Mouse (Mus musculus) MEL (cell line): ENCODE results near the gene Ocln.

Experiments
- CTCF ChIP-seq, 3 experiments: IDR thresholded peaks in 2 of 3; conservative IDR thresholded peaks in 1 of 3; 2 replicates each; pipeline ENCODE4 v1.5.1; 2011 to 2012; ENCODE audit warnings: low read length in 3 of 3, low read depth in 2 of 3, mild to moderate bottlenecking in 2 of 3, improper control_type of control experiment in 1 of 3, inconsistent platforms in 1 of 3, mixed read lengths in 1 of 3, moderate library complexity in 1 of 3; ENCODE audit not compliant: control insufficient read depth in 1 of 3, insufficient read depth in 1 of 3, poor library complexity in 1 of 3, severe bottlenecking in 1 of 3
- E2F4 ChIP-seq: IDR thresholded peaks from 2 replicates; pipeline ENCODE4 v1.6.1; 2011; ENCODE audit warnings: low read depth, low read length, improper control_type of control experiment, borderline replicate concordance
- GABPA ChIP-seq: IDR thresholded peaks from 2 replicates; pipeline ENCODE4 v1.6.1; 2012; ENCODE audit warnings: low read depth, mild to moderate bottlenecking, inconsistent platforms, low read length, improper control_type of control experiment, moderate library complexity
- GATA1 ChIP-seq: IDR thresholded peaks from 2 replicates; pipeline ENCODE4 v1.6.1; 2011; ENCODE audit warnings: low read depth, low read length, improper control_type of control experiment
- KAT2A ChIP-seq: conservative IDR thresholded peaks from 2 replicates; pipeline ENCODE4 v1.6.1; 2012; ENCODE audit warnings: low read depth, low read length, improper control_type of control experiment, inconsistent platforms
- MEF2A ChIP-seq: IDR thresholded peaks from 2 replicates; pipeline ENCODE4 v1.6.1; 2014; ENCODE audit warnings: low read depth, mild to moderate bottlenecking, inconsistent platforms, low read length, improper control_type of control experiment; ENCODE audit not compliant: poor library complexity, insufficient replicate concordance, severe bottlenecking; ENCODE audit errors: extremely low read depth
- POLR2AphosphoS5 ChIP-seq: IDR thresholded peaks from 2 replicates; pipeline ENCODE4 v1.6.1; 2012; ENCODE audit warnings: low read depth, borderline replicate concordance, mild to moderate bottlenecking, inconsistent platforms, low read length, moderate library complexity, mixed read lengths
- TAL1 ChIP-seq: IDR thresholded peaks from 2 replicates; pipeline ENCODE4 v1.6.1; 2012; ENCODE audit warnings: mild to moderate bottlenecking, inconsistent platforms, low read length, moderate library complexity, mixed read lengths
- TCF12 ChIP-seq: IDR thresholded peaks from 2 replicates; pipeline ENCODE4 v1.6.1; 2014; ENCODE audit warnings: low read depth, mild to moderate bottlenecking, inconsistent platforms, low read length, improper control_type of control experiment, moderate library complexity
- UBTF ChIP-seq: IDR thresholded peaks from 2 replicates; pipeline ENCODE4 v1.6.1; 2012; ENCODE audit warnings: low read depth, mild to moderate bottlenecking, inconsistent platforms, low read length, improper control_type of control experiment, moderate library complexity, borderline replicate concordance; ENCODE audit not compliant: insufficient read depth
- ZMIZ1 ChIP-seq: IDR thresholded peaks from 2 replicates; pipeline ENCODE4 v1.6.1; 2012; ENCODE audit warnings: low read depth, mild to moderate bottlenecking, inconsistent platforms, low read length, improper control_type of control experiment, moderate library complexity

GRCm38 (mm10) chr13:100493313-100493712, 59.2 kb downstream of the Ocln start:
- no peak for TF ChIP-seq TAL1
- TF ChIP-seq POLR2AphosphoS5: no peak
- no peak for TF ChIP-seq KAT2A
- TF ChIP-seq ZMIZ1: no peak
- no peak for TF ChIP-seq E2F4
- TF ChIP-seq TCF12: no peak
- no peak for TF ChIP-seq CTCF (IDR thresholded peaks at IDR 0.05 in 2 of 3, conservative IDR thresholded peaks at IDR 0.05 in 1 of 3; ENCODE audit: control insufficient read depth in 1 of 3, insufficient read depth in 1 of 3, low read depth in 2 of 3, low read length in 3 of 3, poor library complexity in 1 of 3, severe bottlenecking in 1 of 3)
- no peak for TF ChIP-seq UBTF
- no peak for TF ChIP-seq GABPA
- TF ChIP-seq GATA1: no peak
- no peak for TF ChIP-seq MEF2A
